Comparison of ENCODE assay signal across 8 mouse cellular contexts in the genomic region with DNA sequence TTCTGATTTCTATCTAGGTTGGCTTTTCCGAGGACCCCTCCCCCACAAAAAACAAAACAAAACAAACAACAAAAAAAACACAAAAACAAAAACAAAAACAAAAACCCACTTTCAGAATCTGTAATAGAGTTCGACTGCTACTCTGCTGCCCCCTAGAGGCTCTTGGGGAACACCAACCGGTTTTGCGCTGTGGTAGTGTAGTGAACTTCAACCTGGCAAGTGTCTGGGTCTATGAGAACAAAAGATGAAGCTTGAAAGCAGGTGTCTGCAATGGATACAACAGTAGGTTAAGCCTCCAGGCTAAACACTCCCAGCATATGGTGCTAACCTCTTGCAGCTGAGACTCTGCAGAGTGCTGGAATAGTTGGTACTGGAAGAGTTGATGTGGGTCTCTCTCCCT. TPM values are rescaled to one million over a fixed set of nuclear protein-coding genes. Genes with fewer than 3 reads are reported as not detected.
DNase-seq lines count a peak whose midpoint lies in the region; ATAC-seq and TF ChIP-seq lines count a peak whose summit lies in the region.

No protein-coding gene starts in this region.

- H3K4me1 ChIP-seq in forebrain, embryonic 13.5 days: no peaks in the 10 kb centered on the region
- no peaks in the 10 kb centered on the region for H3K4me1 ChIP-seq in midbrain, embryonic 11.5 days (ENCODE audit: control insufficient read depth, insufficient read depth, low read length)

- peak; percentile 22 for DNase-seq in gastrocnemius, adult 2 months
- no peak for DNase-seq in gastrocnemius, adult 8-10 months (ENCODE audit: low spot score in 2 of 2)
- DNase-seq in 3T3-L1 (ENCODE audit: low read depth, low spot score): peak; percentile 58
- peak; percentile 4 for DNase-seq in c-Kit-positive CD71-positive TER-119-positive erythroid progenitor cells, embryonic 14.5 days (ENCODE audit: low spot score)
- DNase-seq in layer of hippocampus, adult 9-10 months (ENCODE audit: low spot score): peak; percentile 9
- peak; percentile 92 for DNase-seq in midbrain, embryonic 11.5 days (ENCODE audit: low spot score, missing footprints)

- 3% methylated on average over 4 of the region's 4 CpGs for WGBS in forebrain, embryonic 13.5 days
- 5% methylated on average over 4 of the region's 4 CpGs for WGBS in midbrain, embryonic 11.5 days

- 0 out of 2 replicates have a peak, but pooled peaks have one; percentile 53 for ATAC-seq in forebrain, embryonic 13.5 days
- peak; percentile 40; the same call in 1 of the 2 replicates for ATAC-seq in midbrain, embryonic 11.5 days (ENCODE audit: low FRiP score)
- no peak for ATAC-seq in erythroid progenitor cell, adult 5-6 weeks (replicated peaks; ENCODE audit: low FRiP score, poor library complexity, severe bottlenecking)

- H3K27me3 ChIP-seq in forebrain, embryonic 13.5 days: no peaks in the 10 kb centered on the region
- no peaks in the 10 kb centered on the region for H3K27me3 ChIP-seq in midbrain, embryonic 11.5 days (ENCODE audit: control insufficient read depth, insufficient read depth, low read length)

- no peak overlapping the region for H3K4me2 ChIP-seq in forebrain, embryonic 13.5 days
- H3K4me2 ChIP-seq in midbrain, embryonic 11.5 days: no peak overlapping the region

- no peak overlapping the region for H3K4me3 ChIP-seq in gastrocnemius, adult 2 months
- no peak overlapping the region for H3K4me3 ChIP-seq in forebrain, embryonic 13.5 days
- H3K4me3 ChIP-seq in midbrain, embryonic 11.5 days (ENCODE audit: low read depth, low read length): no peak overlapping the region

- no peak overlapping the region for H3K27ac ChIP-seq in gastrocnemius, adult 2 months
- H3K27ac ChIP-seq in forebrain, embryonic 13.5 days: no peak overlapping the region
- H3K27ac ChIP-seq in midbrain, embryonic 11.5 days (ENCODE audit: low read depth, low read length): no peak overlapping the region

- intact Hi-C loops in gastrocnemius, adult 2 months (cut with DNase I): loop anchor here (2.0 kb wide), 1 partner anchor 198 kb away; no protein-coding TSS in a partner anchor

- H3K9ac ChIP-seq in forebrain, embryonic 13.5 days: no peak overlapping the region
- no peak overlapping the region for H3K9ac ChIP-seq in midbrain, embryonic 11.5 days (ENCODE audit: low read length)

- peak; percentile 76 for TF ChIP-seq CTCF in gastrocnemius, adult 2 months (IDR thresholded peaks at IDR 0.05)

- H3K9me3 ChIP-seq in forebrain, embryonic 13.5 days (replicated peaks): no peaks in the 10 kb centered on the region
- H3K9me3 ChIP-seq in midbrain, embryonic 11.5 days (ENCODE audit: control insufficient read depth, low read length): no peaks in the 10 kb centered on the region

- no peaks in the 10 kb centered on the region for H3K36me3 ChIP-seq in forebrain, embryonic 13.5 days (ENCODE audit: poor library complexity, severe bottlenecking)
- H3K36me3 ChIP-seq in midbrain, embryonic 11.5 days (ENCODE audit: control insufficient read depth, insufficient read depth, low read length): no peaks in the 10 kb centered on the region

RNA-seq across cellular contexts. Expression of a gene that starts 40.2 kb away (rescaled TPM):
- total RNA-seq in gastrocnemius, adult 2 months (2021): not detected
- under 1 TPM in 3 of 4 experiments, not detected in 1; 0.12 to 0.56 (median 0.27) TPM for total RNA-seq in gastrocnemius, adult 8-10 months (2022)
- polyA plus RNA-seq in forebrain, embryonic 13.5 days (2015; fragmentation: Nextera tagmentation; extraction: Ambion mirVana): 6.5 and 8.3 TPM in 2 replicates
- polyA plus RNA-seq in midbrain, embryonic 11.5 days (2014; fragmentation: Nextera tagmentation; extraction: Ambion mirVana): 4.2 and 6.8 TPM in 2 replicates
- not detected in 2 replicates for total RNA-seq in erythroid progenitor cell, adult 5-6 weeks (2015; ENCODE audit: low replicate concordance)
- not detected in 2 replicates for total RNA-seq in erythroid progenitor cell, adult 5-6 weeks (2017; ENCODE audit: low replicate concordance)

Comparison
In these comparisons a context has a peak if more than half of its experiments do, and no peak if none do; other contexts are left out.
1. DNase-seq: peak in gastrocnemius, adult 2 months (single experiment), 3T3-L1 (single experiment), c-Kit-positive CD71-positive TER-119-positive erythroid progenitor cells, embryonic 14.5 days (single experiment), layer of hippocampus, adult 9-10 months (single experiment) and midbrain, embryonic 11.5 days (single experiment); none in gastrocnemius, adult 8-10 months (0 of 2).